In genomic region chr9:102718676-102719075, GRCm38 (mm10) we compare ENCODE assay signal across 8 mouse cellular contexts. TPM values are rescaled to one million over a fixed set of nuclear protein-coding genes. Genes with fewer than 3 reads are reported as not detected.
A peak's percentile ranks its signal among the peaks of the same experiment; 100 is the strongest.
DNase-seq lines count a peak whose midpoint lies in the region; ATAC-seq and TF ChIP-seq lines count a peak whose summit lies in the region.

No protein-coding gene starts in this region.

- peak overlapping the region; percentile 100 for H3K27ac ChIP-seq in kidney, adult 2 months (ENCODE audit: insufficient read depth, low read depth, low read length)
- peak overlapping the region; percentile 98 for H3K27ac ChIP-seq in brown adipose tissue, adult 24 weeks (replicated peaks; ENCODE audit: low read depth, low read length)
- peak overlapping the region; percentile 98 for H3K27ac ChIP-seq in hindbrain, embryonic 11.5 days (ENCODE audit: low read depth, low read length)
- H3K27ac ChIP-seq in liver, embryonic 12.5 days = peak overlapping the region; percentile 70; the same call in 1 of the 2 replicates

- no peak for TF ChIP-seq CTCF in kidney, adult 2 months (conservative IDR thresholded peaks at IDR 0.05; ENCODE audit: insufficient read depth, insufficient read length, low read depth, low read length)

- peak overlapping the region; percentile 84 for H3K4me2 ChIP-seq in hindbrain, embryonic 11.5 days (replicated peaks; ENCODE audit: low read depth, low read length)
- peak overlapping the region; percentile 63 for H3K4me2 ChIP-seq in liver, embryonic 12.5 days

- H3K27me3 ChIP-seq in kidney, adult 2 months (replicated peaks; ENCODE audit: control insufficient read depth, insufficient read depth, low read length) = no peaks in the 10 kb centered on the region
- no peaks in the 10 kb centered on the region for H3K27me3 ChIP-seq in hindbrain, embryonic 11.5 days (ENCODE audit: control insufficient read depth, insufficient read depth, low read length)
- peaks cover 72% of the 10 kb centered on the region for H3K27me3 ChIP-seq in liver, embryonic 12.5 days (replicated peaks)

- H3K4me3 ChIP-seq in kidney, adult 2 months (ENCODE audit: insufficient read depth, low read depth, low read length) = peak overlapping the region; percentile 91
- peak overlapping the region; percentile 86 for H3K4me3 ChIP-seq in brown adipose tissue, adult 24 weeks (ENCODE audit: insufficient read depth, low read depth, low read length)
- peak overlapping the region; percentile 90 for H3K4me3 ChIP-seq in hindbrain, embryonic 11.5 days (ENCODE audit: low read depth, low read length)
- H3K4me3 ChIP-seq in liver, embryonic 12.5 days = peak overlapping the region; percentile 58

- no peaks in the 10 kb centered on the region for H3K9me3 ChIP-seq in hindbrain, embryonic 11.5 days (ENCODE audit: control insufficient read depth, low read length)
- H3K9me3 ChIP-seq in liver, embryonic 12.5 days (replicated peaks) = no peaks in the 10 kb centered on the region

- no peak for TF ChIP-seq POLR2A in kidney, adult 2 months (IDR thresholded peaks at IDR 0.05; ENCODE audit: low read depth, low read length)

- no peak for ATAC-seq in hindbrain, embryonic 11.5 days (ENCODE audit: low FRiP score)
- ATAC-seq in liver, embryonic 12.5 days = no peak
- no peak for ATAC-seq in CD4-positive, CD25-positive, alpha-beta regulatory T cell, adult 4 months

- 2% methylated on average over 21 of the region's 21 CpGs for WGBS in kidney, adult 2 months
- WGBS in hindbrain, embryonic 11.5 days = under 1% methylated on average over 21 of the region's 21 CpGs
- 4% methylated on average over 21 of the region's 21 CpGs for WGBS in liver, embryonic 12.5 days (ENCODE audit: insufficient replicate concordance)

- H3K36me3 ChIP-seq in kidney, adult 2 months (ENCODE audit: control insufficient read depth, insufficient read depth, low read length) = peaks cover 8% of the 10 kb centered on the region
- peaks cover 8% of the 10 kb centered on the region for H3K36me3 ChIP-seq in hindbrain, embryonic 11.5 days (ENCODE audit: control insufficient read depth, insufficient read depth, low read length)
- H3K36me3 ChIP-seq in liver, embryonic 12.5 days = peaks cover 21% of the 10 kb centered on the region

- H3K9ac ChIP-seq in hindbrain, embryonic 11.5 days (ENCODE audit: low read depth, low read length) = peak overlapping the region; percentile 98
- H3K9ac ChIP-seq in liver, embryonic 12.5 days = peak overlapping the region; percentile 59

- peak; percentile 54 for DNase-seq in kidney, adult 2 months
- no peak for DNase-seq in kidney, adult 18-20 months
- peak; percentile 62 for DNase-seq in hindbrain, embryonic 11.5 days (ENCODE audit: low spot score)
- DNase-seq in retina, postnatal 7 days (ENCODE audit: low read depth, low spot score) = peak; percentile 37
- no peak for DNase-seq in thymus, postnatal 4 days

- peaks cover 45% of the 10 kb centered on the region for H3K4me1 ChIP-seq in kidney, adult 2 months (ENCODE audit: control insufficient read depth, insufficient read depth, low read length)
- H3K4me1 ChIP-seq in brown adipose tissue, adult 24 weeks (ENCODE audit: control insufficient read depth, insufficient read depth, insufficient read length, low read length) = peaks cover 28% of the 10 kb centered on the region
- H3K4me1 ChIP-seq in hindbrain, embryonic 11.5 days (replicated peaks; ENCODE audit: control insufficient read depth, insufficient read depth, low read length) = peaks cover 27% of the 10 kb centered on the region
- H3K4me1 ChIP-seq in liver, embryonic 12.5 days = peaks cover 39% of the 10 kb centered on the region

RNA-seq across cellular contexts. Expression of gene Amotl2, which starts 2.2 kb away (rescaled TPM):
- 37.7 and 40.5 TPM in 2 replicates for polyA plus RNA-seq in kidney, adult 2 months (2012; rRNA removed)
- 33.0 and 42.2 TPM in 2 replicates for polyA plus RNA-seq in brown adipose tissue, adult 24 weeks (2012; ENCODE audit: insufficient read depth, insufficient read length, missing spikeins)
- 39.7 and 47.8 TPM in 2 replicates for polyA plus RNA-seq in hindbrain, embryonic 11.5 days (2014; fragmentation: Nextera tagmentation; extraction: Ambion mirVana)
- 10.4 and 11.5 TPM in 2 replicates for polyA plus RNA-seq in liver, embryonic 12.5 days (2016; fragmentation: Nextera tagmentation; extraction: Ambion mirVana)
- not detected for polyA plus RNA-seq in CD4-positive, CD25-positive, alpha-beta regulatory T cell, adult 4 months (2017; shearing (Covaris generic))

Comparison
In these comparisons a context has a peak if more than half of its experiments do, and no peak if none do; other contexts are left out.
1. DNase-seq: peak in kidney, adult 2 months (single experiment), hindbrain, embryonic 11.5 days (single experiment) and retina, postnatal 7 days (single experiment); none in kidney, adult 18-20 months (single experiment) and thymus, postnatal 4 days (single experiment).
2. RNA of gene Amotl2, which starts 2.2 kb away (polyA plus RNA-seq): 37.7 to 40.5 TPM in kidney, adult 2 months, 39.7 to 47.8 TPM in hindbrain, embryonic 11.5 days, 33.0 to 42.2 TPM in brown adipose tissue, adult 24 weeks and 10.4 to 11.5 TPM in liver, embryonic 12.5 days; not detected in CD4-positive, CD25-positive, alpha-beta regulatory T cell, adult 4 months; every median in the first group is over 10 times any median in the second.
3. Peak in every context shown above with its lines, with median percentiles within 50 percentile points of each other: H3K27ac ChIP-seq and H3K4me3 ChIP-seq.